Mouse (Mus musculus): ENCODE measurements at regions not wholly inside any gene's neighbourhood (a gene's known extent, or its start where the extent isn't known, plus 50 kb on each side); places are given as distances from the start of the nearest gene placed in this dataset.

- Histone ChIP-seq H3K4me2 (ENCODE audit: low read length) (no peak overlapping the region), H3K27ac (replicated peaks; ENCODE audit: low read depth, low read length) (no peak overlapping the region)
- no peak for DNase-seq
Observed at GRCm38 (mm10) chr1:71472691-71473090, 58.0 kb upstream of the Abca12 start.

GRCm38 (mm10) chr1:71483149-71483548 lies 68.4 kb upstream of the Abca12 start:
- Histone ChIP-seq H3K9me3 (ENCODE audit: control insufficient read depth, low read length) (no peaks in the 10 kb centered on the region), H3K9ac (replicated peaks; ENCODE audit: low read length) (no peak overlapping the region), H3K4me3 (replicated peaks; ENCODE audit: low read depth, low read length) (no peak overlapping the region), H3K4me1 (ENCODE audit: control insufficient read depth, insufficient read depth, low read length) (no peaks in the 10 kb centered on the region), H3K36me3 (ENCODE audit: control insufficient read depth, insufficient read depth, low read length) (no peaks in the 10 kb centered on the region), H3K27ac (replicated peaks; ENCODE audit: low read depth, low read length) (no peak overlapping the region), H3K27me3 (ENCODE audit: control insufficient read depth, insufficient read depth, low read length) (no peaks in the 10 kb centered on the region), H3K4me2 (ENCODE audit: low read length) (no peak overlapping the region)
- no peak for DNase-seq
- ATAC-seq (ENCODE audit: low FRiP score, low TSS enrichment): no peak
- WGBS: 97% methylated on average over 4 of the region's 4 CpGs

More at GRCm38 (mm10) chr1:71472691-71473090, 58.0 kb upstream of the Abca12 start:
- ATAC-seq (ENCODE audit: low FRiP score, low TSS enrichment): no peak
- H3K9ac ChIP-seq (replicated peaks; ENCODE audit: low read length): no peak overlapping the region
- H3K9me3 ChIP-seq (ENCODE audit: control insufficient read depth, low read length): no peaks in the 10 kb centered on the region
- H3K4me1 ChIP-seq (ENCODE audit: control insufficient read depth, insufficient read depth, low read length): no peaks in the 10 kb centered on the region
- no peaks in the 10 kb centered on the region for H3K36me3 ChIP-seq (ENCODE audit: control insufficient read depth, insufficient read depth, low read length)
- no peaks in the 10 kb centered on the region for H3K27me3 ChIP-seq (ENCODE audit: control insufficient read depth, insufficient read depth, low read length)
- H3K4me3 ChIP-seq (replicated peaks; ENCODE audit: low read depth, low read length): no peak overlapping the region

- Histone ChIP-seq H3K9ac (replicated peaks; ENCODE audit: low read length) (no peak overlapping the region), H3K36me3 (ENCODE audit: control insufficient read depth, insufficient read depth, low read length) (no peaks in the 10 kb centered on the region), H3K4me3 (replicated peaks; ENCODE audit: low read depth, low read length) (no peak overlapping the region), H3K4me1 (ENCODE audit: control insufficient read depth, insufficient read depth, low read length) (no peaks in the 10 kb centered on the region), H3K27ac (replicated peaks; ENCODE audit: low read depth, low read length) (no peak overlapping the region), H3K9me3 (ENCODE audit: control insufficient read depth, low read length) (no peaks in the 10 kb centered on the region), H3K4me2 (ENCODE audit: low read length) (no peak overlapping the region), H3K27me3 (ENCODE audit: control insufficient read depth, insufficient read depth, low read length) (no peaks in the 10 kb centered on the region)
- no peak for DNase-seq
- 89% methylated on average over 4 of the region's 4 CpGs for WGBS
- ATAC-seq (ENCODE audit: low FRiP score, low TSS enrichment): no peak
Observed at GRCm38 (mm10) chr1:71494576-71494975, 62.4 kb upstream of the Atic start.

GRCm38 (mm10) chr1:71505898-71506297 lies 51.1 kb upstream of the Atic start:
- peak; percentile 80 for DNase-seq
- ATAC-seq (ENCODE audit: low FRiP score, low TSS enrichment): no peak
- no peaks in the 10 kb centered on the region for H3K36me3 ChIP-seq (ENCODE audit: control insufficient read depth, insufficient read depth, low read length)
- H3K4me3 ChIP-seq (replicated peaks; ENCODE audit: low read depth, low read length): no peak overlapping the region
- no peak overlapping the region for H3K4me2 ChIP-seq (ENCODE audit: low read length)
- H3K27ac ChIP-seq (replicated peaks; ENCODE audit: low read depth, low read length): no peak overlapping the region
- peaks cover 3% of the 10 kb centered on the region; the same call in 1 of the 2 replicates for H3K4me1 ChIP-seq (ENCODE audit: control insufficient read depth, insufficient read depth, low read length)
- H3K27me3 ChIP-seq (ENCODE audit: control insufficient read depth, insufficient read depth, low read length): no peaks in the 10 kb centered on the region
- no peak overlapping the region for H3K9ac ChIP-seq (replicated peaks; ENCODE audit: low read length)
- WGBS: 7% methylated on average over 5 of the region's 5 CpGs
- H3K9me3 ChIP-seq (ENCODE audit: control insufficient read depth, low read length): no peaks in the 10 kb centered on the region

- no peak overlapping the region for H3K4me2 ChIP-seq (ENCODE audit: low read length)
- H3K27ac ChIP-seq (replicated peaks; ENCODE audit: low read depth, low read length): no peak overlapping the region
- H3K36me3 ChIP-seq (ENCODE audit: control insufficient read depth, insufficient read depth, low read length): no peaks in the 10 kb centered on the region
- H3K9me3 ChIP-seq (ENCODE audit: control insufficient read depth, low read length): no peaks in the 10 kb centered on the region
- H3K27me3 ChIP-seq (ENCODE audit: control insufficient read depth, insufficient read depth, low read length): no peaks in the 10 kb centered on the region
- DNase-seq (peak; percentile 12), ATAC-seq (ENCODE audit: low FRiP score, low TSS enrichment) (no peak)
- peaks cover 3% of the 10 kb centered on the region; the same call in 1 of the 2 replicates for H3K4me1 ChIP-seq (ENCODE audit: control insufficient read depth, insufficient read depth, low read length)
- no peak overlapping the region for H3K9ac ChIP-seq (replicated peaks; ENCODE audit: low read length)
- 45% methylated on average over 3 of the region's 3 CpGs for WGBS
- H3K4me3 ChIP-seq (replicated peaks; ENCODE audit: low read depth, low read length): no peak overlapping the region
Observed at GRCm38 (mm10) chr1:71506534-71506933, 50.4 kb upstream of the Atic start.

All from midbrain, embryonic 14.5 days (tissue).